Mouse (Mus musculus) thymus, postnatal 36 days (tissue): ENCODE data around the gene Krt4.

Experiments used
- DNase-seq, 2 experiments: peaks; one replicate each; pipeline ENCODE4 v3.0.0; 2022; ENCODE audit warnings: mixed read lengths in 2 of 2

The Krt4 gene

DNA sequence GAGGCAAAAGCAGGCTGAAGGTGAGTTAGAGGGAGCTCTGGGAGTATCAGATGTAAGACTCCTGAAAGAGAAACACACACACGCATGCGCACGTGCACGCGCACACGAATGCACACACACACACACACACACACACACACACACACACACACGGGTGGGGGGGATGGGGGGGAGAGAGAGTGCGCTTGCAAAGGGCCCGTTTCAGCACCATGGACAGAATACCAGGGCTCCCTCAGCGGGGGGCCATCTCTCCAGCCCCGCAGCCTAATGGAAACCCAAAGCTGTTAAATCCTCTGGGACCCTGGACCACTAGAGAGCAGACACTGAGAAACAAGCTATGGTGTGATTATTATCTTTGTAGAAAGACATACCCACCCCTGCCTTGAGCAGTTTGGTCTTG, 44.8 kb downstream of the Krt4 start:
- no peak for DNase-seq

DNA sequence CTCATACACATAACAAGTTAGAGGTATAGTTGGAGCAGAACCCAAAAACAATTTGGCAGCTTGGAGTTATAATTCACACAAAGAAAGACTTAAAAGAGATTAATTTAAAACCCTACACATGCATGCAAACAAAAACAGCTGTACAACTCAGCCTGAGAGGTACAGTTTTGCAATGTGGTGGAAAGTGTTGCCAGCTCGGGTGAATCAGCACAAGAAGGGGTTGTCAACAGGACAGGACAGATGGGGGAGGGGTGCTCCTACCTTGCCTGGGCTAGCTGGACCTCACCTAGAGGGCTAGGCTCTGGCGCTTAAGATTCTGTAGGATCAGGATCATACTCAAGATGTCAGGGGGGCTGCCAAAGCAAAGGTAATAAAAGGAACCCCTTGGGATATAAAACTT, 46.5 kb downstream of the Krt4 start:
- DNase-seq = no peak

DNA sequence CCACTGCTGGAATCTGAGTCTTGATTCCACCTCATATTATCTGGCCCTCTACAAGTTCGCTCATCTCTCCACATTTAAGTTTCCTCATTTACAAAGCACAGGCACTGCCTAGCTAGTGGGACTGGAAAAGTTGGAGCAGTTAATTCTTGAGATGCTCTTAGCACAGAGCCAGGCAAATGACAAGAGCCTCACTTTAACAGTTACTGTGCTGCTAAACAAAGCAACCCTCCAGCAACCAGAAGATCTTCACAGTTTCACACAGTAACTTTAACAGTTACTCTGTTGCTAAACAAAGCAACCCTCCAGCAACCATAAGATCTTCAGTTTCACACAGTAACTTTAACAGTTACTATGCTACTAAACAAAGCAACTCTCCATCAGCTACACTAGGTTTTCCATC, 50.2 kb downstream of the Krt4 start:
- no peak for DNase-seq

DNA sequence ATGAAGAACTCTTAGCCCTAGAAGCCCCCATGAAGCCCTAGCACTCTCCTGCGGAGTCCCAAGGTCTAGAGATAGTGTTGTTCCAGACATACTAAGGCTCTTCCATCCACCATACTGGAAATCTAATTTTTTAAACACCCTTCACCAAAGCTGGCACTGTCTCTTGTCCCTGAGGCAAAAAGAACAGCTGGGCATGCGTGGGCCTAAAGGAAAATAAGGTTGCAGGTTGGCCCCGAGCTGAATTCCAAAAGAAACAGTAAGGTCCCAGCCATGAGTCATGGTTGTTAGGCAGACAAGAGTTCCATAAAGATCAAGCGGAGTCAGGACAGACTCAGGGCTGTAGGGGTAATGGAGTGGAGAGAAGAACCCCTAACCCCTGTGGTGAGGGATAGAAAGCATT, 51.3 kb downstream of the Krt4 start:
- DNase-seq = no peak

DNA sequence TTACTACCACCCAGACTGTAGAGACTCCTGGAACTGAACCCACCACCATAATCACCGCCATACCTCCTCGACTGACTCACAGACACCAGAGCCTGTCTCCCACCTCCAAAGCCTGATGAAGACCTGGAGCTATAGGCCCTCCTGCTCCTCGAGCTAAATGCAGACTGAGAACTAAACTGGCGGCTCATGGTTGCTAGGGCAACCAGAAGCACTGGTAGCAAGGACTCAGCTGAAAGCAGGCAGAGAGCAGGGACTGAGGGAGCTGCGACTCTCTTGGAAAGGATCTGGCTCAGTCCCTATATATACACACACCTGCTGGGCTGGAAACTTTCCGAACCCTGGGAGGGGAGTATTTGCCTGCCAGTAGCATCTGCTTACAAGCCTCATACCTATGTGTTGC, 55.1 kb downstream of the Krt4 start, which contains the start of gene Krt77:
Krt77 (minus strand) TSS at position 275 of the 400 bp plus-strand sequence.
- DNase-seq = no peak
